Mouse (Mus musculus): Measurements from ENCODE around the gene Sytl2.

- TF ChIP-seq CTCF (IDR thresholded peaks at IDR 0.05; ENCODE audit: low read depth, low read length): no peak
- TF ChIP-seq GATA2 (IDR thresholded peaks at IDR 0.05; ENCODE audit: borderline replicate concordance, low read depth, low read length): no peak
- no peak for TF ChIP-seq GATA1 (IDR thresholded peaks at IDR 0.05; ENCODE audit: borderline replicate concordance, low read length)
- TF ChIP-seq POLR2AphosphoS5 (IDR thresholded peaks at IDR 0.05; ENCODE audit: insufficient replicate concordance, low read depth, low read length): no peak
- no peak for TF ChIP-seq TAL1 (conservative IDR thresholded peaks at IDR 0.05; ENCODE audit: low read depth, low read length)
These were observed 31.9 kb upstream of the Sytl2 start for GRCm38 (mm10) chr7:90270141-90270540.
